Mouse (Mus musculus) thymus, adult 2 months (tissue): ENCODE results near the gene Elf1.

Source experiments
- CTCF ChIP-seq: fragments of 200-500 bp; IDR thresholded peaks from 2 replicates; pipeline ENCODE4 v1.5.1; 2012; ENCODE audit warnings: mild to moderate bottlenecking, control low read depth, low read length, moderate library complexity, borderline replicate concordance; ENCODE audit not compliant: control insufficient read depth, poor library complexity, insufficient read depth; ENCODE audit errors: extremely low read depth
- POLR2A ChIP-seq: fragments of 200-500 bp; IDR thresholded peaks from 2 replicates; pipeline ENCODE4 v1.6.1; 2012; ENCODE audit warnings: mild to moderate bottlenecking, low read length, control low read depth, moderate library complexity; ENCODE audit not compliant: control insufficient read depth, poor library complexity, insufficient read depth; ENCODE audit errors: extremely low read depth

- TF ChIP-seq CTCF (no peak), POLR2A (no peak)
Measured at GRCm38 (mm10) chr14:79519663-79519975, 38.6 kb downstream of the Elf1 start.
